Mouse (Mus musculus) myocyte (in vitro differentiated cells): ENCODE measurements around the gene Selenom. TPM values are rescaled to one million over a fixed set of nuclear protein-coding genes. Genes with fewer than 3 reads are reported as not detected.

Experiments used
- H3K27me3 ChIP-seq: one replicate; pipeline ENCODE4 v1.6.1; 2011; ENCODE audit not compliant: control insufficient read depth, insufficient read depth, insufficient read length
- H3K36me3 ChIP-seq: one replicate; pipeline ENCODE4 v1.6.1; 2011; ENCODE audit not compliant: control insufficient read depth, insufficient read depth
- H3K4me2 ChIP-seq: one replicate; pipeline ENCODE4 v1.6.1; 2011; ENCODE audit warnings: low read depth, control low read depth
- H3K4me3 ChIP-seq: one replicate; pipeline ENCODE4 v1.5.1; 2011; ENCODE audit warnings: mild to moderate bottlenecking, control low read depth, moderate library complexity
- H3K79me2 ChIP-seq: one replicate; pipeline ENCODE4 v1.6.1; 2011; ENCODE audit not compliant: control insufficient read depth, insufficient read depth
- H3ac ChIP-seq: one replicate; pipeline ENCODE4 v1.6.1; 2011; ENCODE audit not compliant: control insufficient read depth, insufficient read length
- CEBPB ChIP-seq: IDR thresholded peaks from 2 replicates; pipeline ENCODE4 v1.6.1; 2011; ENCODE audit warnings: mild to moderate bottlenecking, moderate library complexity; ENCODE audit not compliant: poor library complexity, insufficient read depth, severe bottlenecking
- E2F4 ChIP-seq: IDR thresholded peaks from one replicate; pipeline ENCODE4 v1.6.1; 2011; ENCODE audit warnings: mild to moderate bottlenecking, control low read depth, moderate library complexity; ENCODE audit not compliant: insufficient read depth
- MAX ChIP-seq: IDR thresholded peaks from one replicate; pipeline ENCODE4 v1.6.1; 2011; ENCODE audit warnings: low read depth, mild to moderate bottlenecking, control low read depth
- MYOD1 ChIP-seq, 3 experiments: IDR thresholded peaks; one replicate each; pipeline ENCODE4 v1.6.1; 2011; ENCODE audit warnings: control low read depth in 2 of 3, low read depth in 2 of 3, mild to moderate bottlenecking in 2 of 3, moderate library complexity in 1 of 3; ENCODE audit not compliant: insufficient read length in 2 of 3, control insufficient read depth in 1 of 3
- MYOG ChIP-seq, 3 experiments: IDR thresholded peaks; one replicate each; pipeline ENCODE4 v1.6.1; 2011; ENCODE audit warnings: control low read depth in 2 of 3, low read depth in 2 of 3, mild to moderate bottlenecking in 2 of 3; ENCODE audit not compliant: insufficient read length in 2 of 3, control insufficient read depth in 1 of 3, insufficient read depth in 1 of 3
- POLR2A ChIP-seq: IDR thresholded peaks from one replicate; pipeline ENCODE4 v1.6.1; 2011; ENCODE audit warnings: low read depth, mild to moderate bottlenecking, control low read depth, moderate library complexity; ENCODE audit not compliant: insufficient read length
- POLR2AphosphoS2 ChIP-seq: IDR thresholded peaks from one replicate; pipeline ENCODE4 v1.6.1; 2011; ENCODE audit warnings: low read depth, control low read depth; ENCODE audit not compliant: insufficient read length
- REST ChIP-seq: IDR thresholded peaks from one replicate; pipeline ENCODE4 v1.6.1; 2011; ENCODE audit warnings: mild to moderate bottlenecking, control low read depth, moderate library complexity; ENCODE audit not compliant: insufficient read depth, insufficient read length
- SRF ChIP-seq: IDR thresholded peaks from one replicate; pipeline ENCODE4 v1.6.1; 2011; ENCODE audit warnings: low read depth; ENCODE audit not compliant: control insufficient read depth, insufficient read length
- TCF12 ChIP-seq: IDR thresholded peaks from one replicate; pipeline ENCODE4 v1.6.1; 2011; ENCODE audit warnings: mild to moderate bottlenecking, control low read depth; ENCODE audit not compliant: poor library complexity, insufficient read depth, severe bottlenecking
- TCF3 ChIP-seq: IDR thresholded peaks from one replicate; pipeline ENCODE4 v1.6.1; 2011; ENCODE audit warnings: low read depth, control low read depth; ENCODE audit not compliant: insufficient read length
- USF1 ChIP-seq: IDR thresholded peaks from one replicate; pipeline ENCODE4 v1.6.1; 2011; ENCODE audit warnings: low read depth, mild to moderate bottlenecking, control low read depth, moderate library complexity
- polyA plus RNA-seq: library from polyadenylated mRNA; unstranded; fragments of >200 nt; fragmentation: generic; extraction: Trizol; gene quantifications from one replicate; pipeline ENCODE4 v1.2.1, GENCODE M21; 2012; ENCODE audit warnings: missing spikeins

Gene Selenom
- polyA plus RNA-seq, 1 experiment, result 270 TPM

GRCm38 (mm10) chr11:3548564-3549295 is 34.2 kb downstream of the Selenom start:
- Histone ChIP-seq H3ac (no peak overlapping the region), H3K4me3 (no peak overlapping the region), H3K4me2 (peak overlapping the region; percentile 51), H3K79me2 (no peaks in the 10 kb centered on the region), H3K36me3 (no peaks in the 10 kb centered on the region), H3K27me3 (no peaks in the 10 kb centered on the region)
- TF ChIP-seq TCF12 (no peak), SRF (no peak), MYOG (IDR thresholded peaks at IDR 0.05; ENCODE audit: control insufficient read depth in 1 of 3, insufficient read depth in 1 of 3, insufficient read length in 2 of 3, low read depth in 2 of 3) (peak in 1 of 3 experiments; percentile 52), MYOD1 (IDR thresholded peaks at IDR 0.05; ENCODE audit: control insufficient read depth in 1 of 3, insufficient read length in 2 of 3, low read depth in 2 of 3) (peak in 1 of 3 experiments; percentile 50), REST (no peak)

GRCm38 (mm10) chr11:3549791-3550190 is 35.3 kb downstream of the Selenom start:
- TF ChIP-seq MYOG (IDR thresholded peaks at IDR 0.05; ENCODE audit: control insufficient read depth in 1 of 3, insufficient read depth in 1 of 3, insufficient read length in 2 of 3, low read depth in 2 of 3) (no peak), E2F4 (no peak), POLR2A (no peak), CEBPB (no peak)
- Histone ChIP-seq H3K79me2 (no peaks in the 10 kb centered on the region), H3K27me3 (no peaks in the 10 kb centered on the region), H3K36me3 (no peaks in the 10 kb centered on the region), H3ac (no peak overlapping the region), H3K4me3 (no peak overlapping the region), H3K4me2 (no peak overlapping the region)

- H3K4me2 ChIP-seq, result no peak overlapping the region
- H3K79me2 ChIP-seq, result no peaks in the 10 kb centered on the region
- no peaks in the 10 kb centered on the region for H3K36me3 ChIP-seq
- H3K4me3 ChIP-seq, result no peak overlapping the region
- H3K27me3 ChIP-seq, result no peaks in the 10 kb centered on the region
- TF ChIP-seq POLR2AphosphoS2, result no peak
- TF ChIP-seq CEBPB, result no peak
- TF ChIP-seq MYOD1 (IDR thresholded peaks at IDR 0.05; ENCODE audit: control insufficient read depth in 1 of 3, insufficient read length in 2 of 3, low read depth in 2 of 3), result no peak
- no peak for TF ChIP-seq USF1
- no peak for TF ChIP-seq E2F4
- TF ChIP-seq POLR2A, result no peak
- TF ChIP-seq TCF12, result no peak
- TF ChIP-seq SRF, result no peak
- TF ChIP-seq MAX, result no peak
- TF ChIP-seq TCF3, result no peak
- no peak for TF ChIP-seq REST
- TF ChIP-seq MYOG (IDR thresholded peaks at IDR 0.05; ENCODE audit: control insufficient read depth in 1 of 3, insufficient read depth in 1 of 3, insufficient read length in 2 of 3, low read depth in 2 of 3), result no peak
- H3ac ChIP-seq, result no peak overlapping the region
Observed at GRCm38 (mm10) chr11:3554976-3555375, 40.5 kb downstream of the Selenom start.

- H3K27me3 ChIP-seq, result no peaks in the 10 kb centered on the region
- TF ChIP-seq SRF, result no peak
- no peak for TF ChIP-seq E2F4
- no peak for TF ChIP-seq MYOD1 (IDR thresholded peaks at IDR 0.05; ENCODE audit: control insufficient read depth in 1 of 3, insufficient read length in 2 of 3, low read depth in 2 of 3)
- no peak for TF ChIP-seq MYOG (IDR thresholded peaks at IDR 0.05; ENCODE audit: control insufficient read depth in 1 of 3, insufficient read depth in 1 of 3, insufficient read length in 2 of 3, low read depth in 2 of 3)
- TF ChIP-seq POLR2A, result no peak
- TF ChIP-seq CEBPB, result no peak
- TF ChIP-seq USF1, result no peak
- TF ChIP-seq TCF12, result no peak
- no peak for TF ChIP-seq REST
- no peak for TF ChIP-seq MAX
- TF ChIP-seq POLR2AphosphoS2, result no peak
- TF ChIP-seq TCF3, result no peak
- H3ac ChIP-seq, result no peak overlapping the region
Observed at GRCm38 (mm10) chr11:3557852-3558251, 43.4 kb downstream of the Selenom start.

GRCm38 (mm10) chr11:3560202-3560601 is 45.7 kb downstream of the Selenom start:
- Histone ChIP-seq H3K4me3 (no peak overlapping the region), H3K4me2 (no peak overlapping the region), H3ac (no peak overlapping the region), H3K79me2 (no peaks in the 10 kb centered on the region), H3K27me3 (no peaks in the 10 kb centered on the region), H3K36me3 (no peaks in the 10 kb centered on the region)
- no peak for TF ChIP-seq POLR2AphosphoS2
- TF ChIP-seq MYOD1 (IDR thresholded peaks at IDR 0.05; ENCODE audit: control insufficient read depth in 1 of 3, insufficient read length in 2 of 3, low read depth in 2 of 3), result no peak
- no peak for TF ChIP-seq MAX
- TF ChIP-seq POLR2A, result no peak

More at GRCm38 (mm10) chr11:3557852-3558251, 43.4 kb downstream of the Selenom start:
- H3K4me3 ChIP-seq, result no peak overlapping the region
- no peaks in the 10 kb centered on the region for H3K79me2 ChIP-seq
- no peaks in the 10 kb centered on the region for H3K36me3 ChIP-seq
- no peak overlapping the region for H3K4me2 ChIP-seq
